Mouse (Mus musculus): ENCODE data around the gene Ect2. TPM values are rescaled to one million over a fixed set of nuclear protein-coding genes. Genes with fewer than 3 reads are reported as not detected.

Gene Ect2
- polyA plus RNA-seq, 1 experiment from 2014 or later, result 59.1 TPM

GRCm38 (mm10) chr3:27191856-27192255, 38.2 kb upstream of the Ect2 start:
- 82% methylated on average over 6 of the region's 6 CpGs for whole genome bisulfite sequencing
- Histone ChIP-seq H3K27ac (ENCODE audit: low read length) (no peak overlapping the region), H3K4me2 (replicated peaks; ENCODE audit: low read depth, low read length) (no peak overlapping the region), H3K4me3 (ENCODE audit: low read depth, low read length) (no peak overlapping the region), H3K4me1 (ENCODE audit: control insufficient read depth, insufficient read depth, low read length) (peaks cover 3% of the 10 kb centered on the region; the same call in 1 of the 2 replicates), H3K9ac (replicated peaks; ENCODE audit: low read depth, low read length) (no peak overlapping the region), H3K36me3 (ENCODE audit: control insufficient read depth, insufficient read depth, low read length) (no peaks in the 10 kb centered on the region), H3K27me3 (ENCODE audit: control insufficient read depth, insufficient read depth, low read length) (no peaks in the 10 kb centered on the region), H3K9me3 (ENCODE audit: control insufficient read depth, low read depth, low read length) (no peaks in the 10 kb centered on the region)
- no peak for ATAC-seq (ENCODE audit: insufficient number of reproducible peaks, insufficient read depth, low FRiP score, low read depth)

GRCm38 (mm10) chr3:27190865-27191264, 37.2 kb upstream of the Ect2 start:
- H3K9ac ChIP-seq (replicated peaks; ENCODE audit: low read depth, low read length), result no peak overlapping the region
- 70% methylated on average over 4 of the region's 4 CpGs for WGBS
- H3K36me3 ChIP-seq (ENCODE audit: control insufficient read depth, insufficient read depth, low read length), result no peaks in the 10 kb centered on the region
- no peak overlapping the region for H3K27ac ChIP-seq (ENCODE audit: low read length)
- H3K4me2 ChIP-seq (replicated peaks; ENCODE audit: low read depth, low read length), result no peak overlapping the region
- peak; percentile 90 for ATAC-seq (ENCODE audit: insufficient number of reproducible peaks, insufficient read depth, low FRiP score, low read depth)
- H3K27me3 ChIP-seq (ENCODE audit: control insufficient read depth, insufficient read depth, low read length), result no peaks in the 10 kb centered on the region
- no peaks in the 10 kb centered on the region for H3K9me3 ChIP-seq (ENCODE audit: control insufficient read depth, low read depth, low read length)
- H3K4me1 ChIP-seq (ENCODE audit: control insufficient read depth, insufficient read depth, low read length), result peaks cover 3% of the 10 kb centered on the region; the same call in 1 of the 2 replicates
- no peak overlapping the region for H3K4me3 ChIP-seq (ENCODE audit: low read depth, low read length)

GRCm38 (mm10) chr3:27189320-27190261, 35.9 kb upstream of the Ect2 start:
- H3K9me3 ChIP-seq (ENCODE audit: control insufficient read depth, low read depth, low read length), result no peaks in the 10 kb centered on the region
- no peak overlapping the region for H3K4me3 ChIP-seq (ENCODE audit: low read depth, low read length)
- WGBS, result 59% methylated on average over 14 of the region's 14 CpGs
- no peaks in the 10 kb centered on the region for H3K27me3 ChIP-seq (ENCODE audit: control insufficient read depth, insufficient read depth, low read length)
- no peak overlapping the region for H3K27ac ChIP-seq (ENCODE audit: low read length)
- no peaks in the 10 kb centered on the region for H3K36me3 ChIP-seq (ENCODE audit: control insufficient read depth, insufficient read depth, low read length)
- ATAC-seq (ENCODE audit: insufficient number of reproducible peaks, insufficient read depth, low FRiP score, low read depth), result no peak
- H3K4me1 ChIP-seq (ENCODE audit: control insufficient read depth, insufficient read depth, low read length), result peaks cover 3% of the 10 kb centered on the region; the same call in 1 of the 2 replicates
- H3K9ac ChIP-seq (replicated peaks; ENCODE audit: low read depth, low read length), result no peak overlapping the region
- H3K4me2 ChIP-seq (replicated peaks; ENCODE audit: low read depth, low read length), result no peak overlapping the region

GRCm38 (mm10) chr3:27188386-27188785, 34.7 kb upstream of the Ect2 start:
- ATAC-seq (ENCODE audit: insufficient number of reproducible peaks, insufficient read depth, low FRiP score, low read depth), result no peak
- 63% methylated on average over 1 of the region's 1 CpGs for WGBS
- H3K4me3 ChIP-seq (ENCODE audit: low read depth, low read length), result no peak overlapping the region
- H3K27ac ChIP-seq (ENCODE audit: low read length), result no peak overlapping the region
- peaks cover 9% of the 10 kb centered on the region; the same call in 1 of the 2 replicates for H3K4me1 ChIP-seq (ENCODE audit: control insufficient read depth, insufficient read depth, low read length)
- no peak overlapping the region for H3K4me2 ChIP-seq (replicated peaks; ENCODE audit: low read depth, low read length)
- no peaks in the 10 kb centered on the region for H3K9me3 ChIP-seq (ENCODE audit: control insufficient read depth, low read depth, low read length)
- H3K27me3 ChIP-seq (ENCODE audit: control insufficient read depth, insufficient read depth, low read length), result no peaks in the 10 kb centered on the region
- H3K9ac ChIP-seq (replicated peaks; ENCODE audit: low read depth, low read length), result no peak overlapping the region
- H3K36me3 ChIP-seq (ENCODE audit: control insufficient read depth, insufficient read depth, low read length), result no peaks in the 10 kb centered on the region

GRCm38 (mm10) chr3:27183601-27184175, 30.0 kb upstream of the Ect2 start:
- H3K4me3 ChIP-seq (ENCODE audit: low read depth, low read length), result peak overlapping the region; percentile 63
- no peaks in the 10 kb centered on the region for H3K27me3 ChIP-seq (ENCODE audit: control insufficient read depth, insufficient read depth, low read length)
- peak overlapping the region; percentile 94 for H3K4me2 ChIP-seq (replicated peaks; ENCODE audit: low read depth, low read length)
- peaks cover 6% of the 10 kb centered on the region; the same call in 1 of the 2 replicates for H3K4me1 ChIP-seq (ENCODE audit: control insufficient read depth, insufficient read depth, low read length)
- no peaks in the 10 kb centered on the region for H3K36me3 ChIP-seq (ENCODE audit: control insufficient read depth, insufficient read depth, low read length)
- 0 out of 2 replicates have a peak overlapping the region, but pooled peaks have one; percentile 36 for H3K9ac ChIP-seq (replicated peaks; ENCODE audit: low read depth, low read length)
- no peak for ATAC-seq (ENCODE audit: insufficient number of reproducible peaks, insufficient read depth, low FRiP score, low read depth)
- H3K27ac ChIP-seq (ENCODE audit: low read length), result no peak overlapping the region
- no peaks in the 10 kb centered on the region for H3K9me3 ChIP-seq (ENCODE audit: control insufficient read depth, low read depth, low read length)
- 12% methylated on average over 19 of the region's 19 CpGs for WGBS

GRCm38 (mm10) chr3:27182733-27183600, 29.3 kb upstream of the Ect2 start, which contains the start of gene Nceh1:
Gene Nceh1, plus strand, starts transcription at chr3:27182965.
- under 1% methylated on average over 54 of the region's 54 CpGs for WGBS
- Histone ChIP-seq H3K9me3 (ENCODE audit: control insufficient read depth, low read depth, low read length) (no peaks in the 10 kb centered on the region), H3K4me2 (replicated peaks; ENCODE audit: low read depth, low read length) (peak within 1 kb of the TSS; percentile 94), H3K4me1 (ENCODE audit: control insufficient read depth, insufficient read depth, low read length) (peaks cover 6% of the 10 kb centered on the region; the same call in 1 of the 2 replicates), H3K9ac (replicated peaks; ENCODE audit: low read depth, low read length) (peak within 1 kb of the TSS; percentile 36; the same call in 1 of the 2 replicates), H3K4me3 (ENCODE audit: low read depth, low read length) (peak within 1 kb of the TSS; percentile 63), H3K36me3 (ENCODE audit: control insufficient read depth, insufficient read depth, low read length) (no peaks in the 10 kb centered on the region), H3K27me3 (ENCODE audit: control insufficient read depth, insufficient read depth, low read length) (no peaks in the 10 kb centered on the region), H3K27ac (ENCODE audit: low read length) (no peak within 1 kb of the TSS)
- ATAC-seq (ENCODE audit: insufficient number of reproducible peaks, insufficient read depth, low FRiP score, low read depth), result peak; percentile 98

- H3K9ac ChIP-seq (replicated peaks; ENCODE audit: low read depth, low read length), result no peak overlapping the region
- no peaks in the 10 kb centered on the region for H3K9me3 ChIP-seq (ENCODE audit: control insufficient read depth, low read depth, low read length)
- ATAC-seq (ENCODE audit: insufficient number of reproducible peaks, insufficient read depth, low FRiP score, low read depth), result no peak
- H3K36me3 ChIP-seq (ENCODE audit: control insufficient read depth, insufficient read depth, low read length), result no peaks in the 10 kb centered on the region
- H3K27me3 ChIP-seq (ENCODE audit: control insufficient read depth, insufficient read depth, low read length), result no peaks in the 10 kb centered on the region
- no peak overlapping the region for H3K27ac ChIP-seq (ENCODE audit: low read length)
- H3K4me2 ChIP-seq (replicated peaks; ENCODE audit: low read depth, low read length), result no peak overlapping the region
- 80% methylated on average over 8 of the region's 8 CpGs for WGBS
- no peak overlapping the region for H3K4me3 ChIP-seq (ENCODE audit: low read depth, low read length)
- H3K4me1 ChIP-seq (ENCODE audit: control insufficient read depth, insufficient read depth, low read length), result peaks cover 6% of the 10 kb centered on the region; the same call in 1 of the 2 replicates
Observed at GRCm38 (mm10) chr3:27179711-27180110, 26.0 kb upstream of the Ect2 start.

- Histone ChIP-seq H3K36me3 (ENCODE audit: control insufficient read depth, insufficient read depth, low read length) (no peaks in the 10 kb centered on the region), H3K9ac (replicated peaks; ENCODE audit: low read depth, low read length) (no peak overlapping the region), H3K27ac (ENCODE audit: low read length) (no peak overlapping the region), H3K4me2 (replicated peaks; ENCODE audit: low read depth, low read length) (no peak overlapping the region), H3K4me3 (ENCODE audit: low read depth, low read length) (no peak overlapping the region), H3K4me1 (ENCODE audit: control insufficient read depth, insufficient read depth, low read length) (no peaks in the 10 kb centered on the region), H3K27me3 (ENCODE audit: control insufficient read depth, insufficient read depth, low read length) (no peaks in the 10 kb centered on the region), H3K9me3 (ENCODE audit: control insufficient read depth, low read depth, low read length) (no peaks in the 10 kb centered on the region)
- ATAC-seq (ENCODE audit: insufficient number of reproducible peaks, insufficient read depth, low FRiP score, low read depth), result no peak
- 77% methylated on average over 1 of the region's 1 CpGs for WGBS
Observed at GRCm38 (mm10) chr3:27170257-27170656, 16.6 kb upstream of the Ect2 start.
